Mouse (Mus musculus) urinary bladder, adult 2 months (tissue): Measurements from ENCODE around the gene Gm20825. TPM values are rescaled to one million over a fixed set of nuclear protein-coding genes. Genes with fewer than 3 reads are reported as not detected.
"Not testable (repeated sequence)": the region's sequence is repeated elsewhere in the genome, so short reads cannot be mapped to it uniquely, and the experiment has no call there.

Experiments
- DNase-seq: peaks from one replicate; pipeline ENCODE4 v3.0.0; 2022; ENCODE audit warnings: low spot score
- polyA plus RNA-seq: library from polyadenylated mRNA; depleted of rRNA; stranded (reverse); fragments of >200 nt; gene quantifications from 2 replicates; pipeline ENCODE4 v1.2.3, GENCODE M21; 2012; rRNA removed

Gm20825 gene
- not detected in 2 replicates for polyA plus RNA-seq

- not testable (repeated sequence) for DNase-seq
Measured at GRCm38 (mm10) chrY:8071407-8071806, at the start of gene Gm20825. Gm20825 (minus strand) TSS chrY:8071507.

Other genes starting within 250 kb of the Gm20825 start
- not detected in 2 replicates for gene Gm29049, start 74.3 kb downstream of the Gm20825 start, polyA plus RNA-seq
- not detected in 2 replicates for gene Gm20824, start 186.4 kb upstream of the Gm20825 start, polyA plus RNA-seq